10 mouse cellular contexts compared by ENCODE assay signal in genomic region chr15:85576511-85577440, GRCm38 (mm10). TPM values are rescaled to one million over a fixed set of nuclear protein-coding genes. Genes with fewer than 3 reads are reported as not detected.
DNase-seq lines count a peak whose midpoint lies in the region; ATAC-seq lines count a peak whose summit lies in the region.
"Had no signal": no experiment of that assay in that cellular context is flagged by ENCODE, and none has a peak within 500 bp of the region (broad histone marks: within the 10 kb centered on the region; RNA-seq: fewer than 3 reads in every experiment).

No protein-coding gene starts in this region.

- H3K9me3 ChIP-seq in liver, embryonic 11.5 days (ENCODE audit: control insufficient read depth, low read length): no peaks in the 10 kb centered on the region
- no peaks in the 10 kb centered on the region for H3K9me3 ChIP-seq in embryonic facial prominence, embryonic 13.5 days
- H3K9me3 ChIP-seq in intestine, embryonic 15.5 days: no peaks in the 10 kb centered on the region
- H3K9me3 ChIP-seq in neural tube, embryonic 15.5 days (replicated peaks): no peaks in the 10 kb centered on the region

- H3K4me2 ChIP-seq in liver, embryonic 11.5 days: peak overlapping the region; percentile 31
- H3K4me2 ChIP-seq in embryonic facial prominence, embryonic 13.5 days: peak overlapping the region; percentile 95
- H3K4me2 ChIP-seq in intestine, embryonic 15.5 days (replicated peaks): peak overlapping the region; percentile 45
- H3K4me2 ChIP-seq in neural tube, embryonic 15.5 days: peak overlapping the region; percentile 92

- peak overlapping the region; percentile 10; the same call in 1 of the 2 replicates for H3K4me3 ChIP-seq in liver, embryonic 11.5 days (ENCODE audit: low read depth, low read length)
- H3K4me3 ChIP-seq in embryonic facial prominence, embryonic 13.5 days: peak overlapping the region; percentile 42
- H3K4me3 ChIP-seq in intestine, embryonic 15.5 days (replicated peaks): peak overlapping the region; percentile 16; the same call in 1 of the 2 replicates
- H3K4me3 ChIP-seq in neural tube, embryonic 15.5 days (replicated peaks): peak overlapping the region; percentile 48

- ATAC-seq in liver, embryonic 11.5 days (replicated peaks; ENCODE audit: low FRiP score): no peak
- no peak for ATAC-seq in embryonic facial prominence, embryonic 13.5 days (ENCODE audit: insufficient number of reproducible peaks, insufficient read depth, low FRiP score, low TSS enrichment, low read depth)
- no peak for ATAC-seq in intestine, embryonic 15.5 days
- ATAC-seq in neural tube, embryonic 15.5 days (ENCODE audit: low FRiP score): 0 out of 2 replicates have a peak, but pooled peaks have one; percentile 32

- H3K36me3 ChIP-seq in liver, embryonic 11.5 days (ENCODE audit: control insufficient read depth, insufficient read depth, low read length): no peaks in the 10 kb centered on the region
- no peaks in the 10 kb centered on the region for H3K36me3 ChIP-seq in embryonic facial prominence, embryonic 13.5 days
- no peaks in the 10 kb centered on the region for H3K36me3 ChIP-seq in intestine, embryonic 15.5 days
- H3K36me3 ChIP-seq in neural tube, embryonic 15.5 days: no peaks in the 10 kb centered on the region

- 4% methylated on average over 60 of the region's 61 CpGs for WGBS in liver, embryonic 11.5 days
- WGBS in embryonic facial prominence, embryonic 13.5 days: 1% methylated on average over 61 of the region's 61 CpGs
- WGBS in intestine, embryonic 15.5 days: 1% methylated on average over 61 of the region's 61 CpGs
- under 1% methylated on average over 57 of the region's 61 CpGs for WGBS in neural tube, embryonic 15.5 days

- no peak for DNase-seq in liver, embryonic 11.5 days (ENCODE audit: low spot score)
- DNase-seq in liver: no peak
- no peak for DNase-seq in thymus, postnatal 36 days
- DNase-seq in gastrocnemius, postnatal 10 days: no peak
- no peak for DNase-seq in frontal cortex, postnatal 36 days (ENCODE audit: low spot score in 2 of 2)
- DNase-seq: gastrocnemius, postnatal 14 days had no signal

- no peak overlapping the region for H3K27ac ChIP-seq in liver, embryonic 11.5 days (ENCODE audit: low read depth, low read length)
- H3K27ac ChIP-seq in embryonic facial prominence, embryonic 13.5 days: peak overlapping the region; percentile 33; the same call in 1 of the 2 replicates
- no peak overlapping the region for H3K27ac ChIP-seq in intestine, embryonic 15.5 days
- peak overlapping the region; percentile 75 for H3K27ac ChIP-seq in neural tube, embryonic 15.5 days (replicated peaks)
- H3K27ac ChIP-seq: liver, embryonic 14.5 days had no signal

- peaks cover 5% of the 10 kb centered on the region; the same call in 1 of the 2 replicates for H3K4me1 ChIP-seq in liver, embryonic 11.5 days (replicated peaks; ENCODE audit: control insufficient read depth, insufficient read depth, low read length)
- H3K4me1 ChIP-seq in embryonic facial prominence, embryonic 13.5 days: peaks cover 48% of the 10 kb centered on the region
- H3K4me1 ChIP-seq in intestine, embryonic 15.5 days (replicated peaks): peaks cover 33% of the 10 kb centered on the region
- H3K4me1 ChIP-seq in neural tube, embryonic 15.5 days: peaks cover 52% of the 10 kb centered on the region

- H3K9ac ChIP-seq in liver, embryonic 11.5 days (ENCODE audit: low read depth, low read length): no peak overlapping the region
- peak overlapping the region; percentile 61 for H3K9ac ChIP-seq in embryonic facial prominence, embryonic 13.5 days
- no peak overlapping the region for H3K9ac ChIP-seq in intestine, embryonic 15.5 days
- peak overlapping the region; percentile 56 for H3K9ac ChIP-seq in neural tube, embryonic 15.5 days (replicated peaks)
- H3K9ac ChIP-seq: liver, embryonic 14.5 days had no signal

- H3K27me3 ChIP-seq in liver, embryonic 11.5 days (replicated peaks; ENCODE audit: control insufficient read depth, insufficient read depth, low read length): peaks cover 90% of the 10 kb centered on the region
- peaks cover 96% of the 10 kb centered on the region for H3K27me3 ChIP-seq in embryonic facial prominence, embryonic 13.5 days
- peaks cover 86% of the 10 kb centered on the region for H3K27me3 ChIP-seq in intestine, embryonic 15.5 days (replicated peaks)
- H3K27me3 ChIP-seq in neural tube, embryonic 15.5 days (replicated peaks): peaks cover 61% of the 10 kb centered on the region

RNA-seq across cellular contexts. Expression of gene Wnt7b, which starts 5.5 kb away (rescaled TPM):
- 1.2 and 2.2 TPM in 2 replicates for polyA plus RNA-seq in liver, embryonic 11.5 days (2014; fragmentation: Nextera tagmentation; extraction: Ambion mirVana)
- 35.0 and 44.9 TPM in 2 replicates for polyA plus RNA-seq in embryonic facial prominence, embryonic 13.5 days (2015; fragmentation: Nextera tagmentation; extraction: Ambion mirVana)
- polyA plus RNA-seq in intestine, embryonic 15.5 days (2015; fragmentation: Nextera tagmentation; extraction: Ambion mirVana): 1.5 and 1.7 TPM in 2 replicates
- 16.6 and 20.2 TPM in 2 replicates for polyA plus RNA-seq in neural tube, embryonic 15.5 days (2015; fragmentation: Nextera tagmentation; extraction: Ambion mirVana)
- under 1 TPM; 0.07 to 0.16 TPM for total RNA-seq in gastrocnemius, postnatal 10 days (2021)

Comparison
In these comparisons a context has a peak if more than half of its experiments do, and no peak if none do; other contexts are left out.
1. H3K27ac ChIP-seq: peak in embryonic facial prominence, embryonic 13.5 days (single experiment) and neural tube, embryonic 15.5 days (single experiment); none in liver, embryonic 11.5 days (single experiment) and intestine, embryonic 15.5 days (single experiment).
2. H3K4me2 ChIP-seq: peak in every context shown above with its lines; median percentile 95 in embryonic facial prominence, embryonic 13.5 days; 92 in neural tube, embryonic 15.5 days; 45 in intestine, embryonic 15.5 days; 31 in liver, embryonic 11.5 days.
3. H3K9ac ChIP-seq: peak in embryonic facial prominence, embryonic 13.5 days (single experiment) and neural tube, embryonic 15.5 days (single experiment); none in liver, embryonic 11.5 days (single experiment) and intestine, embryonic 15.5 days (single experiment).
4. Peak in every context shown above with its lines, with median percentiles within 50 percentile points of each other: H3K4me3 ChIP-seq.